Mouse (Mus musculus) kidney, adult 10 weeks (tissue): ENCODE data around the gene Psmb8. TPM values are rescaled to one million over a fixed set of nuclear protein-coding genes. Genes with fewer than 3 reads are reported as not detected.

Experiments used
- polyA plus RNA-seq: library from polyadenylated mRNA; stranded (reverse); fragments of 350-450 nt; fragmentation: Illumina TruSeq; extraction: RNeasy Lipid Tissue Mini Kit (QIAGEN cat#74804); gene quantifications from one replicate; pipeline ENCODE4 v1.2.3, GENCODE M21; 2014; ENCODE audit warnings: low read depth, low replicate concordance

Psmb8 gene
- polyA plus RNA-seq = 0.73 TPM

GRCm38 (mm10) chr17:34196941-34197894 lies at the start of gene Psmb8:
TSS of gene Psmb8 (plus strand) at chr17:34197721.

GRCm38 (mm10) chr17:34152923-34153322 lies 44.6 kb upstream of the Psmb8 start, which contains the start of gene H2-DMb1:
TSS of gene H2-DMb1 (plus strand) at chr17:34153072.

GRCm38 (mm10) chr17:34187261-34187916 lies 10.1 kb upstream of the Psmb8 start, which contains the start of the genes Tap1 and Psmb9:
TSS of gene Tap1 (plus strand) at chr17:34187553.
TSS of gene Psmb9 (minus strand) at chr17:34187764.

GRCm38 (mm10) chr17:34203444-34203843 lies 5.9 kb downstream of the Psmb8 start, which contains the start of gene Tap2:
TSS of gene Tap2 (plus strand) at chr17:34203527.

GRCm38 (mm10) chr17:34238706-34239105 lies 41.2 kb downstream of the Psmb8 start, which contains the start of gene H2-Ob:
TSS of gene H2-Ob (plus strand) at chr17:34238903.

Other genes with a start within 250 kb of the Psmb8 start
- gene B3galt4, start 246.2 kb upstream of the Psmb8 start, polyA plus RNA-seq = not detected
- gene Vps52, start 241.9 kb upstream of the Psmb8 start, polyA plus RNA-seq = 2.9 TPM
- gene Rps18, start 241.7 kb upstream of the Psmb8 start, polyA plus RNA-seq = 17.5 TPM
- 78.8 TPM for gene H2-K1, start 197.4 kb upstream of the Psmb8 start, polyA plus RNA-seq
- gene Ring1, start 173.0 kb upstream of the Psmb8 start, polyA plus RNA-seq = 0.44 TPM
- gene H2-Ke6, start 169.7 kb upstream of the Psmb8 start, polyA plus RNA-seq = 3.7 TPM
- 0.73 TPM for gene Slc39a7, start 166.0 kb upstream of the Psmb8 start, polyA plus RNA-seq
- gene Rxrb, start 165.9 kb upstream of the Psmb8 start, polyA plus RNA-seq = 0.77 TPM
- gene Col11a2, start 158.3 kb upstream of the Psmb8 start, polyA plus RNA-seq = not detected
- gene H2-Oa, start 105.4 kb upstream of the Psmb8 start, polyA plus RNA-seq = not detected
- gene H2-DMa, start 78.2 kb upstream of the Psmb8 start, polyA plus RNA-seq = not detected
- 167 TPM for gene Brd2, start 75.1 kb upstream of the Psmb8 start, polyA plus RNA-seq
- 0.44 TPM for gene H2-DMb2, start 54.4 kb upstream of the Psmb8 start, polyA plus RNA-seq
- 7.9 TPM for gene H2-DMb1, start 44.6 kb upstream of the Psmb8 start, polyA plus RNA-seq
- 1.2 TPM for gene Tap1, start 10.2 kb upstream of the Psmb8 start, polyA plus RNA-seq
- not detected for gene Psmb9, start 10.0 kb upstream of the Psmb8 start, polyA plus RNA-seq
- not detected for gene Tap2, start 5.8 kb downstream of the Psmb8 start, polyA plus RNA-seq
- gene H2-Ob, start 41.2 kb downstream of the Psmb8 start, polyA plus RNA-seq = 1.1 TPM
- 18.3 TPM for gene H2-Ab1, start 60.0 kb downstream of the Psmb8 start, polyA plus RNA-seq
- gene H2-Aa, start 90.1 kb downstream of the Psmb8 start, polyA plus RNA-seq = 51.8 TPM
- 2.6 TPM for gene H2-Eb1, start 108.1 kb downstream of the Psmb8 start, polyA plus RNA-seq
- not detected for gene H2-Eb2, start 127.9 kb downstream of the Psmb8 start, polyA plus RNA-seq
- not detected for gene Btnl2, start 157.1 kb downstream of the Psmb8 start, polyA plus RNA-seq
- not detected for gene Btnl1, start 179.4 kb downstream of the Psmb8 start, polyA plus RNA-seq
- 1.9 TPM for gene BC051142, start 201.1 kb downstream of the Psmb8 start, polyA plus RNA-seq